Mouse (Mus musculus): ENCODE data around the gene Pxdn.

The Pxdn gene

DNA sequence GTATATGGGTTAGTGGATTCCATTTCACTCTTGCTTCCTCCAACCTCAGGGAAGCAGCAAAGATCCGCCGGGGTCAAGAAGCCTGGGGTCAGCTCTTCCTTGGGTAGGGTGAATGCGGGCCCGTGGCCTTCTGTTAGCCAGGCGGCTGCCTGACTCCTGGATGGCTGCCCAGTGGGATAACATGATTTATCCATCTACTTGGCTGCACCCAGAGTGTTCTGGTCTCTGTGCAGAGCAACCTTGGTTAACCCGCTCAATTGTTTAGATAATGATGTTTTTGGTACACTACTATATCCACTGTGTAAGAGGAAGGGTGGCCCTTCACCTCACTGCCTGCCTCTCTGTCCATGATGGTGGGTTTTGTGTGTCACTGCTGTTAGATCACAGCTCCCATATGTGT is 14.7 kb downstream of the Pxdn start:
- DNase-seq (ENCODE audit: extremely low spot score, low read depth, low spot score): no peak

DNA sequence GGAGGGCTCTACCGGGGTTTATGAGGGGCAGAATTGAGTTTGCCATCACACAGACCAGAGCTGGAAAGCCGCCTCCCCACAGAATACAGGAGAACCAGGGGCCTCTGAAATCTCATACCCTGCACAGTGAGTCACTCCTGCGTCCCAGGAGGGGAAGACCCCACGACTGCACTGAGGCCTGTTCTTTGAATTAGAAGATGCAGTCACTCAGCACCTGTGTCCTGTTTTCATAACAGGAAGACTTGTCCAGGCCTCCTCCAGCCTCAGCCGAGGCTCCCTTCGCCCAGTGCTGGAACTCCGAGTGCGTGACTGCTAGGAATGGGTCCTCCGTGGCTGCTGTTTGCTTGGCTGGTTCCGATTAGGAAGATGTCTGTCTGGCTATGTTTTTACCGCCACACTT is 16.6 kb downstream of the Pxdn start:
- no peak for DNase-seq (ENCODE audit: extremely low spot score, low read depth, low spot score)

DNA sequence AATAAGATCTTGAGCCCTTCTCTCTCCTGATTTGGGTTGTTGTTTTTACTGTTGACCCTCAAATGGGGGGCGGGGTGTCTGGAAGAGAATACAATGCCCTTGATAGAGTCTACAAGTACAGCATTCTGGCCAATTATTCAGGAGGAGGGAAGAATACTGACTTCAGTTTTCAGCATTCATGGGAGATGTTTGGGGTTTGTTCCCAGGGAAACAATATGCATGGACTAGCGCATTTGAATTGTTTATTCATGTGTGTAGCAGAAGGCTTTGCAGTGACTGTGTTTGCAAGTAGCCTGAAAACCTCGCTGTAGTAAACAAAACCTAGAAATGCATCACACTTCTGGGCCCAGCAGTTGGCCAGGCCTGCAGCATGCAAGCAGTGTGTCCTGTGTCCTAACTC is 17.1 kb downstream of the Pxdn start:
- no peak for DNase-seq (ENCODE audit: extremely low spot score, low read depth, low spot score)

DNA sequence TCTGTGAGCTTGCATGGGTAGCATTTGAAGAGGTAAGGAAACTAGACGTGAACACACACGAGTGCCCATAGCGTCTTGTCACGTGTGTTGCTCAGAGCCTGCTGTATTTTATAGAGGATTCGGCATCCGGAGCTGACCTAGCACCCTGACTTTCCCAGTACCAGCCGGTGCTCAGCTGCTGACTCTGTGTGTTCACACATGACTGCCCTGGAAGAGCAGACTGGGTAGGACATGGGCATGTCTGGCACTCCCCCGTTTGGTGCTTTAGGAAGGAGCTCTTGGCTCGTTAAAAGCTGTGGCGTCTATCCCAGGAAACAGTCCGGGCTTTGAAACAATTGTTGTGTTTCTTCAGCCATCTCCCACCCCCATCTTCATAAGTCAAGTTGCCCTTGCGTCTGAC is 19.6 kb downstream of the Pxdn start:
- no peak for DNase-seq (ENCODE audit: extremely low spot score, low read depth, low spot score)

DNA sequence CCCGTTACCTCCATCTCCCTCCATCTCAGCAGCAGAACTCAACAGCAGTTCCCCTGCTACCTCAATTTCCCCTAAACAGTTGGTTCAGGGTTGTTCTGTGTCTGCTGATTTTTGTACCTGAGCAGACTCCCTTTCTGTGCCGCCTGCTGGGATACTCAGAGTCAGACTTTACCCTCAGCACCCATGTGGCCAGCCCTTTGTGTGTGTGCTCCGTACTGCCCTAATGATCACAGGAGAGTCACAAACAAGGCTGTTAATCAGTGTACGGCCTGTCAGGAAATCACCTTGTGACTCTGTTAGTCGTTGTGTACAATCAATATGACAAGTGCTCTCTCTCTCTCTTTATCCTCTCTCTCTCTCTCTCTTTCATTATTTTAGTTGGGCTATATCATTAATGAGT is 21.2 kb downstream of the Pxdn start:
- no peak for DNase-seq (ENCODE audit: extremely low spot score, low read depth, low spot score)

DNA sequence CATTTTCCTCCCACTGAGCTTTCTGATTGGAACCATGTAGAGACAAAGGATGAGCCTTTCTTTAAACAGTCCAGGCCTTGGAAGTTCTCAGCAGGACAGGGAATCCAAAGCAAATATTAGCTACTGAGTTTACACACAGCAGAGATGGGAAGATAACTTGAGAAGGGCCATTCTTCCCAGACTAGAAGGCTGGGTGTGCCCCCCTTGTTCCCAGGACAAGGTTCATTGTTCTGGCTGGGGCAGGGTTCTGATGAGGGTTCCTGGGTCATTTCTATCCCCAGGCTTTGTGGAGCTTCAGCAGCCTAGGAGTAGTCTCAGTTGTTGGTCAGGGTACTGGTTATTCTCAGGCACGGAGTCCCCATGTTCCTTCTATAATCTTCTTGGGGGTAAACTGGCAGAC is 23.6 kb downstream of the Pxdn start:
- no peak for DNase-seq (ENCODE audit: extremely low spot score, low read depth, low spot score)

DNA sequence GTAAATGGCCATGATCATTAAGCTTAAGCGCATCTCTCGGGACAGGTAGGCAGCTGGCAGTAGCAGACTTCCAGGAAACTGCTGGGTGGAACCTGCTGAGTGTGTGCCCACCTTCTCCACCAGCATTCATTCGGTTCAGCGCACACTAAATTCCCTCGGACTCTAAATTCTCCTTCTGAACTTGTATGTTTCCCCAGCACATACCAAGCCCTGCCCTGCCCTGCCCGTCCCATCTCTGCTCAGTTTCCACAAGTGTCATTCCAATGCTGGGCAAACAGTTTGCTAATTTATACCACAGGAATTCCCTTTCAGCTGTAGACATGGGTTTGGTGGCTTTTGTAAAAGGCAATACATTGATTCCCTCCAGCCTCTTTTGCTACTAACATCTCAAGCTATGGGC is 27.6 kb downstream of the Pxdn start:
- no peak for DNase-seq (ENCODE audit: extremely low spot score, low read depth, low spot score)

DNA sequence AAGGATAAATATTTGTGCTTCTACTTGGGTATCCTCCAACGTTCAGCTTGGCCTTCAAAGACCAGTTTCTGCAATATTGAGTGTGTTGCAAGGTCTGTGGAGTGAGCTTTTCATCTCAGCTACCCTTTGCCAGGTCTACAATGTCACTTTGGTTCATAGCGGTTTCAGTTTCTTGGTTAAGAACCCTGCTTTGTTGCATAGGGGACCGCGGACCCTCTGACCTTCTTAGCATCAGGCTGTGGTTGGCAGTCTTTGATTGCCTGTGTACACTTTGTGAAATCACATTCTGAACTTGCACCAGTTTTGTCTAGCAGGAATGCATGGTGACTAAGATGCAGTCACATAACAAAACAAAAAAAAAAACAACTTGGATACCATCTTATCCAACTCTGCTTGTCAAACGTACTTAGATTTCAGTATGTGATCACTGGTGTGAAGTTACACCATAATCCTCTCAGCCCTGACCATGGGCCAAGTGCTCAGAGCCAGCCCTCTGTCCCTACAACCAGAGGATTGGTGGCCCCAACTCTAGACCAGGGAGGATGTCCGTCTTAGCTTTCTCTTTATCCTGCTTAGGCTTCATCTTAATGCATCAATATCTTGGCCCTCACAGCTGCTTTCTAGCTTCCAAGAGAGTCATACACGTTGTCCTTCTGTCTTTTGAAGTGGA is 34.5 kb downstream of the Pxdn start:
- DNase-seq (ENCODE audit: extremely low spot score, low read depth, low spot score): no peak

DNA sequence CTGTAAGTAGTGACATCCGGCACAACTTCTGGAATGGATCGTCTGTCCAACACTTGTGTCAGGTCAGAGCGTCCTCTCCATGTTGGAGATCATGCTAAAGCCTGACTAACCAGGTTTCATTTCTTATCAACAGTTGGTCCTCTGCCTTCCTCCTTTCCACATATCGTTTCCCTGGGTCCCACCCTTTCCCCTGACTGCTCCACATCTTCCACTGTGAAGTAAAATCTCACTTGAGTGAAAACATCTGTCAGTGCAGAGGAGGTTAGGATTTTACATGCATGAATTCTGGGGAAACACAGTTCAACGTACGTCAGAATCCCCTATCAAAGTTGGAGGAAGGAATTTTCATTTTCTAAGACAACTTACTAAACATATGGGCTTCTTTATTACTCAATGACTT is 35.1 kb downstream of the Pxdn start:
- no peak for DNase-seq (ENCODE audit: extremely low spot score, low read depth, low spot score)

DNA sequence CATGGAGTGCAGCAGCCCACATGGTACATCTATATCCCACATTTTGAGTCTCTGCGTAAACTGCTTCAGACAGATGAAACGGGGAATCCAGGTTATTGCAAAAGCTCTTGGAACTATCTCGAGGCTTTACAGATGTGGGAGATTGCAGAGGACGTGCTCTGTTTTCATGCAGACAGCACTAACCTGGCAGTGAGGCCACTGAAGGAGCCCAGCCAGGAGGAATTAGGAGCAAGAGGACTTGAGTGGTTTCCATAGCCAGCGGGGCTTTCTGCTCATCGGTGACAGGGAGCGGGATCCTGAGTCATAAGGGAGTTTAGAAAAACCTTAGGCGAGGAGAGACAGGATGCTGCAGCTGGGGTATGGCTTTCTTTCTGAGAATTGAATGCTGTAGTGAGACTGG is 42.7 kb downstream of the Pxdn start:
- DNase-seq (ENCODE audit: extremely low spot score, low read depth, low spot score): no peak

DNA sequence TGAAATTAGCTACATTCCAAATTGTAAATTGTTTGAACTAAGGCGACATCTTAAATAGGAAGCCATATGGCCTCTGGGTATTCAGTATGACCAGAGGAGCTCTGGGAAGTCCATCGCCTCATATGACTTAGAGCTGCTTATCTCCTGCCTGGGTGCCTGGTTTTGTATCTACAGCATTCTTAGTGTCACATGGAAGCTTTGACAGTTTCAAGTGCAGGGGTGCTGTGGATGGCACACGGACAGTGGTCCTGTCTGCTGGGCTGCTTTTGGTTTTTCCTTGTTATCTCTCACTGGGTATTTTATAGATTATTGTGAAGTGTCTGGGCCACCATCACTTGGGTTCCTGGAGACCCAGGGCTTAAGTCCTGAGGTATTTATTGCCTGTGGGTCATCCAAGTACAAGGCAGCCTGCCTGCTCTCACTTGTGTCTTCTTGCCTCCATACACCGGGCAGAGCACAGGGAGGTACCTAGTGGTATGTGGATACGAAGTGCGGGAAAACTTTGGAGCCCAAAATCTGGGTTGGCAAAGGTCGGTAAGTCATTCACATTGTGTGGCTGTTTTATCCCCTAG is 44.4 kb downstream of the Pxdn start:
- no peak for DNase-seq (ENCODE audit: extremely low spot score, low read depth, low spot score)

DNA sequence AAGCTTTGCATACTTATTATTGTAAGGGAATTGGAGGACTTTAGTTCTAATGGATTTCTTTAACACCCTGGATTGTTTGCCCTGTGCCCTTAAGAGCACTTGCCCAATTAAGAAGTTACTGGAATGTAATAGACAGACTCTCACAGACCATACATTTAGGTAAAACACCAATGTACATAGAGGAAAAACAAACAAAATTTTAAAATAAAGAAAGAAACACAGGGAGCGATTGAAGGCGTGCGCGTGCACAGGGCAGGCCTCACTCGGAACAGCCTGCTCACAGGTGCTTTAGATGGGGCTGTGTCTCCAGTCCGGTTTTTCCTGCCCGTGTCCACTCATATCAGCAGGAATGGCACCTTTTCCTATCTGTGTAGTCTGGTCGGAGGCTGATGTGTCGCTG is 45.8 kb downstream of the Pxdn start:
- no peak for DNase-seq (ENCODE audit: extremely low spot score, low read depth, low spot score)

DNA sequence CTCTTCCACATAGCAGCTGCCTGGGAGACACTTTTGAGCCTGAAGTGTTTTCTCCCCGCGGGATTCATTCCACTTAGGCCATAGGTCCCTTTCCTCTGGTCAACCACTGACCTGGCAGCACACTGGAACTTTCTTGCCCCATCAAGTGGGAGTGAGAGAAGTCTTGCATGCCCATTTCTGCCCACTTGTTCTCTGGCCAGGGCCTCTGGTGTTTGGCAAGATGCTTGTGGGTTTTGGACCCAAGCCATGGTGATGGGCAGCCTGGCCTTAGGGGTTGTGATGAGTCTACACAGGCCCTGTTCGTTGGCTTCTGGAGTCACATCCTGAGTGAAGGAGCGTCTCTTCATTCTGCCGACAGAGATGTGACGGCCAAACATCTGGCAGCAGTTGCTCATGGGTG is 47.7 kb downstream of the Pxdn start:
- no peak for DNase-seq (ENCODE audit: extremely low spot score, low read depth, low spot score)

DNA sequence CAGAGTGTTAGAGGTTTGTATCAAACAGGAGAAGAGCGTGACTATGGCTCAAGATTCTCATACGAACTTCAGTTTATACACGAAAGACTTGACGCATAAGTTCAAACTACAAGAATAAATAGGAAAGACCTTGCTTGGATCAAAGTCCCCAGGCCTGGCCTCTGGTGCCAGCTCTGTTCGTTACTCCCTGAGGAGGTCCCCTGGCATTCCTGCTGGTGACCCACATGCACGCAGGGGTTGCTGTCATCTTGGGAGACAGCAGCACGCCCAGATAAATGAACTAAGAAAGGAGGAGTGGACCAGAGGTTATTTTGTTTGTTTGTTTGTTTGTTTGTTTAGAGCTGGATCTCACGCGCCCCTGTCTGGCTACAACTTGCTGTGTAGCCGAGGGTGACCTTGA is 48.8 kb downstream of the Pxdn start:
- DNase-seq (ENCODE audit: extremely low spot score, low read depth, low spot score): no peak

DNA sequence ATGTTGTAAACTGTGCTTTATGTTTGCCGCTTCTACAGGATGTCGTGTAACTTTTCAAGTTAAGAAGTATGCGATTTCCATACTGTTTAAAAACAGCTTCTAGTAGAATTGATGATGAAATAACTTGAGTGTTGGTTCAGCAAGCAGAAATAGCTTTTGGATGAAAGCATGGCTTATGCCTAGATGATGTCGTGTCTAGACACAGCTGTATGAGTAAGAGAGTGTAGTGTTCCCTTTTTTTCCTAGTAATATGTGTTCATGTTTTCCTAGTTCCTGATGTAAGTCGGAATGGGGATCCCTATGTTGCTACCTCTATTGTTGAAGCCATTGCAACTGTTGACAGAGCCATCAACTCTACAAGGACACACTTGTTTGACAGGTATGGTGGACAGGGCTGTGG is 61.5 kb downstream of the Pxdn start:
- no peak for DNase-seq (ENCODE audit: extremely low spot score, low read depth, low spot score)

DNA sequence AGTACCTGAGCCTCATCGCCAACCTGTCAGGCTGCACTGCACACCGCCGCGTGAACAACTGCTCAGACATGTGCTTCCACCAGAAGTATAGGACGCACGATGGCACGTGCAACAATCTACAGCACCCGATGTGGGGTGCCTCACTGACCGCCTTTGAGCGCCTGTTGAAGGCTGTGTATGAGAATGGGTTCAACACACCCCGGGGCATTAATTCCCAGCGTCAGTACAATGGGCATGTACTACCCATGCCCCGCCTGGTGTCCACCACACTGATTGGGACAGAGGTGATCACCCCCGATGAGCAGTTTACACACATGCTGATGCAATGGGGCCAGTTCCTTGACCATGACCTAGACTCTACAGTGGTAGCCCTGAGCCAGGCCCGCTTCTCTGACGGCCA is 64.5 kb downstream of the Pxdn start:
- DNase-seq (ENCODE audit: extremely low spot score, low read depth, low spot score): no peak

DNA sequence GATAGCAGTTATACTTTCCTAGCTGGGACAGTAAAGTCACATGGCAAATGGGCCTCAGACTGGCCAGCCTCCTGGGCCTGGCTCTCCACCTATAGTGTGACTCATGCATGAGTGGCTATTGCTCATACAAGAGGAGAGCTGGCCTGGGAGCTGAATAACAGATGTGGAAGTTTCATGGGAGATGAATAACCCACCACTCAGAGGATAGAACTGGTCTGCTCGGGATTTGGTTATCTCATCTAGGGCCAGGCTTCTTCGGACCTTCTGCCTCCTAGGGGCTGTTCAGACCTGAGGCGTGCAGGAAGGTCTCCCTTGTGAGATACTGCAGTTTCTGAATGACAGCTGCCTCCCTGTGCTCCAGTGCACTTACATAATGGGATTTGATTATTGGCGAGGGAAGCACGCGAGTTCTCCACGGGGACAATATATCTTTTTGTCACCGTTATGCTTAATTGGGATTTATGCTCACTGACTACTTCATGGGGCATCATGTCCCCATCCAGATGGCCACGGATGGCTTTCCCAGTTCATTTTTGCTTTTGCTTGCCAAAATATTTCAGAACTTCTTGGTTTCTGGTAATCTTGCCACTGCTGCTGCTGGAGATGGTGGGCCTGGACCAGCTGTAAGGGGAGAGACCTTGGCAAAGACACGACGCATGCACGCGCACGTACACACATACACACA is 66.4 kb downstream of the Pxdn start:
- DNase-seq (ENCODE audit: extremely low spot score, low read depth, low spot score): no peak

DNA sequence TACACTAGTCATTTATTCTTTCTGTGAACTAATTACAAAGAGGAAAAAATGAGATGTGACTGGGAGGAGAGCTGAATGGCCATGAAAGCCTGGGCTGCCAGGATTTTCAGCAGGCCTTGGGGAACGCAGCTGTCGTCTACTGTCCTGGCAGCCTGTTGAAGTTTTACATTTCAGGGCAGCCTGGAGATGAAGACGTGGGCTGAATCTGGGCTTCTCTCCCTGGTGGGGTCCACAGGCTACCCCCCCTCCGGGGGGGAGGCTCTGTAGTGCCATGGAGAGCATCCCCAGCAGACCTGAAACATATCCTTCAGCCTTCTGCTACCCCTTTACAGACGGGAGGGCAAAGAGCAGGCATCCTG is 66.9 kb downstream of the Pxdn start:
- no peak for DNase-seq (ENCODE audit: extremely low spot score, low read depth, low spot score)

DNA sequence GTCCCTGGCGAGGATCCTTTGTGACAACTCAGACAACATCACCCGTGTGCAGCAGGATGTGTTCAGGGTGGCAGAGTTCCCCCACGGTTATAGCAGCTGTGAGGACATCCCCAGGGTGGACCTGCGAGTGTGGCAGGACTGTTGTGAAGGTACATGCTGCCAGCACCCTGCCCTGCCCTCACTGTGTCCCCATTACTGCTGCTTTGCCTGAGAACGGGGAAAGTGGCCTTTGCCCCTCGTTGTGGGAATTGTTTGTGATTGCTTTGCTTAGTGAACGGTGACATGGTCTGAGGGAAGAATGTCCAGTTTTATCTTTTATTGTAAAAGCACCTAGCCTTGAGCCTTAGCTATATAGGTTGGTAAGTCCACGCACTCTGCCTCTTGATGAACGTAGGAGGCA is 69.2 kb downstream of the Pxdn start:
- no peak for DNase-seq (ENCODE audit: extremely low spot score, low read depth, low spot score)

DNA sequence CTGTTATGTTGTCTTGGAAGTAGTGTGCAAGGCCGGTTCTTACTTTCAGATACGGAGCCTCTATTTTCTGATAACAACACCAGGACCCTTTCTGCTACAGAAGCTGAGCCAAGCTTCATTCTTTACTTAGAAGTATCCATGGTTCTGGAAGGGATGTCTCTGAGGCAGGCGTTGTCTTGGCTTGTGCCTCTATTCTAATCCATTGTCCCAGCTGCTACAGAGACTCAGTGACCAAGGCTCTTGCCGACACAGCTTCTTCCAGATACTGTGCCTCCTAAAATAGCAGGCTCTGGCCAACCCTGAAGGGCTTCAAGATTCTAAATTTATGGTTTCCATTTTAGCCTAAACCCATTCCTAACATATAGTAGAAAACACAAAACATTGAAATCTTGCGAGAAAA is 71.3 kb downstream of the Pxdn start:
- DNase-seq (ENCODE audit: extremely low spot score, low read depth, low spot score): no peak

DNA sequence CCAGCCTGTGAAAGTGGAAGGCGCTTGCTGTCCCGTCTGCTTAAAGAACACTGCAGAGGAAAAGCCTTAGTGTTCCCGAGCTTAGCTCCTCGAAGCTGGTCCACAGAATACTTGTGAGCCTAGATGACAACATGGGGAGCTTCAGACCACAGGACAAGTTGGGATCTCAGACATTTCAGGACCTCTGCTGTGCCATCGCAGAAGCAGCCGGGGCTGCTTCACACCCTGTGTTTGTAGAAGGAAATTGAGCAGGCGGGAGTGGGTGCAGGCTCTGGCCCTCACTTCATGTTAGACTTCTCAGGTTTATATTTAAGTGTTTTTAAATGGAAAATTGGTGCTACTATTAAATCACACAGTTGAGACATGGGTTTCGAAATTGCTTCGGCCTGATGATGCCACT is 78.1 kb downstream of the Pxdn start:
- no peak for DNase-seq (ENCODE audit: extremely low spot score, low read depth, low spot score)

DNA sequence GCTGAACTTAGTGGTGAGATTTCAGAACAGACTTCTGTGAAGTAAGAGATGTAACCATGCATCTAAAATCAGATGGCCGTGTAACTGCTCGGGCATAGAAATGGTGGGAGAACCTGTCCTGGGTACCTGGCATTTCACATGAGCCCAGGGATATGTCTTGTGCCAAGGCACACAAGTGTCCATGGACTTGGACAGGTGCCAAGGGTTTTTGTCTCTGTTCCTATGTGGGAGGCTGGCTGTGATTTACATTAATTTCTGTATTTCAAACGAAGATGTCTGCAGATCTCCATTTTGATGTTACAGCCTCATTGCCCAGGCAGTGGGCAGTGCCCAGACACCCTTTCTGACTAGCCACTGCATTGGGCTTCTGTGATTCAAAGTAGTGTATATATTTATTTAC is 79.7 kb downstream of the Pxdn start:
- DNase-seq (ENCODE audit: extremely low spot score, low read depth, low spot score): no peak

DNA sequence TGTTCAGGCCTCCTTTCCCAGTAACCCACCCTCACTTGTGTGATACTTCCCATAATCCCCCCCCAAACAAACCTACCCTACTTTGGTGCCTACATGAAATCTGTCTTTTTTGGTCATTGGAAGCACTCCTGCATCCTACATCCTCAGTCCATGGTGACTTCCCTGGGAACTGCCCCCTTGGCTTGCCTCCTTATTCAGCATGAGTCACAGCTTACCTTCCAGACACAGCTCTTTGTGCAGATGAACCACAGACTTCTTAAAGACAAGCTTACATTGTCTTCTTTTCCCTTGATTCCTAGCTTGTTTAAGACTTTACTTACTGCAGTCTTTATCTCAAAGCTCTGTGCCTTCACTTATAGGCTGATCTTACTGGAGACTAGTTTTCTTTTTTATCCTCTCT is 83.0 kb downstream of the Pxdn start:
- DNase-seq (ENCODE audit: extremely low spot score, low read depth, low spot score): no peak
